Mouse (Mus musculus) lung, embryonic 16.5 days (tissue): ENCODE results near the gene Elmo1. TPM values are rescaled to one million over a fixed set of nuclear protein-coding genes. Genes with fewer than 3 reads are reported as not detected.

Source experiments
- ATAC-seq: fragments of 200-750 bp; cut with Nextera tagmentation; 2 replicates; pipeline ENCODE4 v1.8.0; 2017; ENCODE audit warnings: low read depth, mild to moderate bottlenecking, moderate library complexity
- H3K27ac ChIP-seq: fragments of 300-500 bp; sonication (generic); 2 replicates; pipeline ENCODE4 v1.5.1; 2014; ENCODE audit warnings: mild to moderate bottlenecking, control low read depth, low read length
- H3K27me3 ChIP-seq: fragments of 300-500 bp; sonication (generic); 2 replicates; pipeline ENCODE4 v1.6.1; 2014; ENCODE audit warnings: low read depth, low read length, mixed read lengths; ENCODE audit not compliant: control insufficient read depth, insufficient read depth
- H3K36me3 ChIP-seq: fragments of 300-500 bp; sonication (generic); 2 replicates; pipeline ENCODE4 v1.6.1; 2014; ENCODE audit warnings: low read length; ENCODE audit not compliant: control insufficient read depth, insufficient read depth
- H3K4me1 ChIP-seq: fragments of 300-500 bp; sonication (generic); replicated peaks from 2 replicates; pipeline ENCODE4 v1.6.1; 2014; ENCODE audit warnings: low read length, mixed read lengths; ENCODE audit not compliant: control insufficient read depth, insufficient read depth
- H3K4me2 ChIP-seq: fragments of 300-500 bp; sonication (generic); 2 replicates; pipeline ENCODE4 v1.6.1; 2014; ENCODE audit warnings: low read depth, low read length, control low read depth
- H3K4me3 ChIP-seq: fragments of 300-500 bp; sonication (generic); 2 replicates; pipeline ENCODE4 v1.5.1; 2014; ENCODE audit warnings: mild to moderate bottlenecking, low read length, control low read depth
- H3K9ac ChIP-seq: fragments of 300-500 bp; sonication (generic); 2 replicates; pipeline ENCODE4 v1.6.1; 2014; ENCODE audit warnings: low read length, control low read depth
- H3K9me3 ChIP-seq: fragments of 300-500 bp; sonication (generic); 2 replicates; pipeline ENCODE4 v1.6.1; 2016; ENCODE audit warnings: low read length; ENCODE audit not compliant: control insufficient read depth
- WGBS: fragments of 180-500 bp; shearing (Covaris S2); extraction: QIAGEN DNeasy Blood & Tissue Kit; methylation state at CpG from one replicate; pipeline ENCODE4 v1.1.7; 2014; 5-methylcytosine and 5-hydroxymethylcytosine counted together
- polyA plus RNA-seq: library from polyadenylated mRNA; unstranded; fragments of >200 nt; fragmentation: Nextera tagmentation; extraction: Ambion mirVana; gene quantifications from 2 replicates; pipeline ENCODE4 v1.2.1, GENCODE M21; 2015

Elmo1 gene
- polyA plus RNA-seq, 1 experiment from 2014 or later: 44.3 TPM

GRCm38 (mm10) chr13:20183512-20184238 is 93.3 kb downstream of the Elmo1 start:
- H3K4me2 ChIP-seq: no peak overlapping the region
- no peaks in the 10 kb centered on the region for H3K27me3 ChIP-seq
- H3K4me1 ChIP-seq: peaks cover 46% of the 10 kb centered on the region
- H3K27ac ChIP-seq: peak overlapping the region; percentile 94
- 21% methylated on average over 9 of the region's 9 CpGs for WGBS
- H3K9ac ChIP-seq: no peak overlapping the region
- H3K4me3 ChIP-seq: no peak overlapping the region
- peak; percentile 38; the same call in 1 of the 2 replicates for ATAC-seq
- H3K9me3 ChIP-seq: no peaks in the 10 kb centered on the region
- no peaks in the 10 kb centered on the region for H3K36me3 ChIP-seq

GRCm38 (mm10) chr13:20184239-20185033 is 94.0 kb downstream of the Elmo1 start:
- Histone ChIP-seq H3K27me3 (no peaks in the 10 kb centered on the region), H3K9me3 (no peaks in the 10 kb centered on the region), H3K27ac (peak overlapping the region; percentile 94), H3K4me1 (peaks cover 46% of the 10 kb centered on the region), H3K9ac (peak overlapping the region; percentile 21; the same call in 1 of the 2 replicates), H3K36me3 (no peaks in the 10 kb centered on the region), H3K4me2 (peak overlapping the region; percentile 43), H3K4me3 (peak overlapping the region; percentile 28)
- ATAC-seq: peak; percentile 18; the same call in 1 of the 2 replicates
- 54% methylated on average over 13 of the region's 13 CpGs for WGBS

GRCm38 (mm10) chr13:20185034-20185846 is 94.8 kb downstream of the Elmo1 start:
- ATAC-seq: no peak
- Histone ChIP-seq H3K9me3 (no peaks in the 10 kb centered on the region), H3K27me3 (no peaks in the 10 kb centered on the region), H3K36me3 (peaks cover 5% of the 10 kb centered on the region; the same call in 1 of the 2 replicates), H3K4me1 (peaks cover 46% of the 10 kb centered on the region), H3K4me3 (peak overlapping the region; percentile 28), H3K9ac (peak overlapping the region; percentile 33; the same call in 1 of the 2 replicates), H3K27ac (peak overlapping the region; percentile 75), H3K4me2 (peak overlapping the region; percentile 43)
- WGBS: 76% methylated on average over 20 of the region's 20 CpGs

- H3K4me2 ChIP-seq: peak overlapping the region; percentile 43; the same call in 1 of the 2 replicates
- WGBS: 75% methylated on average over 4 of the region's 4 CpGs
Measured at GRCm38 (mm10) chr13:20185847-20186213, 95.4 kb downstream of the Elmo1 start.

GRCm38 (mm10) chr13:20187647-20188046 is 97.3 kb downstream of the Elmo1 start:
- no peak overlapping the region for H3K4me3 ChIP-seq
- H3K4me2 ChIP-seq: no peak overlapping the region
- peaks cover 6% of the 10 kb centered on the region; the same call in 1 of the 2 replicates for H3K36me3 ChIP-seq
- no peak overlapping the region for H3K9ac ChIP-seq
- 69% methylated on average over 2 of the region's 2 CpGs for WGBS
- ATAC-seq: no peak
- no peaks in the 10 kb centered on the region for H3K27me3 ChIP-seq
- H3K27ac ChIP-seq: peak overlapping the region; percentile 67
- H3K9me3 ChIP-seq: no peaks in the 10 kb centered on the region
- peaks cover 24% of the 10 kb centered on the region for H3K4me1 ChIP-seq

More at GRCm38 (mm10) chr13:20185847-20186213, 95.4 kb downstream of the Elmo1 start:
- Histone ChIP-seq H3K9me3 (no peaks in the 10 kb centered on the region), H3K4me3 (no peak overlapping the region; the same call in 1 of the 2 replicates), H3K36me3 (peaks cover 6% of the 10 kb centered on the region; the same call in 1 of the 2 replicates), H3K27ac (no peak overlapping the region), H3K4me1 (peaks cover 42% of the 10 kb centered on the region), H3K9ac (no peak overlapping the region), H3K27me3 (no peaks in the 10 kb centered on the region)
- no peak for ATAC-seq

- Histone ChIP-seq H3K27me3 (no peaks in the 10 kb centered on the region), H3K9me3 (no peaks in the 10 kb centered on the region), H3K9ac (no peak overlapping the region), H3K4me3 (no peak overlapping the region), H3K27ac (no peak overlapping the region), H3K4me1 (peaks cover 8% of the 10 kb centered on the region), H3K4me2 (no peak overlapping the region), H3K36me3 (peaks cover 6% of the 10 kb centered on the region; the same call in 1 of the 2 replicates)
- 82% methylated on average over 6 of the region's 6 CpGs for WGBS
- no peak for ATAC-seq
Measured at GRCm38 (mm10) chr13:20192009-20192584, 101.7 kb downstream of the Elmo1 start.

GRCm38 (mm10) chr13:20200582-20200981 is 110.2 kb downstream of the Elmo1 start:
- H3K9ac ChIP-seq: no peak overlapping the region
- 31% methylated on average over 2 of the region's 2 CpGs for WGBS
- no peaks in the 10 kb centered on the region for H3K27me3 ChIP-seq
- no peak overlapping the region for H3K4me2 ChIP-seq
- no peaks in the 10 kb centered on the region for H3K9me3 ChIP-seq
- no peak overlapping the region for H3K27ac ChIP-seq
- H3K4me3 ChIP-seq: no peak overlapping the region
- no peak for ATAC-seq
- peaks cover 5% of the 10 kb centered on the region; the same call in 1 of the 2 replicates for H3K4me1 ChIP-seq
- no peaks in the 10 kb centered on the region for H3K36me3 ChIP-seq

GRCm38 (mm10) chr13:20202617-20203016 is 112.2 kb downstream of the Elmo1 start:
- Histone ChIP-seq H3K4me2 (no peak overlapping the region), H3K4me1 (peaks cover 12% of the 10 kb centered on the region), H3K27ac (peak overlapping the region; percentile 65), H3K9me3 (no peaks in the 10 kb centered on the region), H3K27me3 (no peaks in the 10 kb centered on the region), H3K9ac (no peak overlapping the region), H3K36me3 (no peaks in the 10 kb centered on the region), H3K4me3 (no peak overlapping the region)
- WGBS: 69% methylated on average over 4 of the region's 4 CpGs
- peak; percentile 74 for ATAC-seq
